Mouse (Mus musculus): ENCODE measurements around the gene Rnf130.
"Not testable (repeated sequence)": the region's sequence is repeated elsewhere in the genome, so short reads cannot be mapped to it uniquely, and the experiment has no call there.

The Rnf130 gene

DNA sequence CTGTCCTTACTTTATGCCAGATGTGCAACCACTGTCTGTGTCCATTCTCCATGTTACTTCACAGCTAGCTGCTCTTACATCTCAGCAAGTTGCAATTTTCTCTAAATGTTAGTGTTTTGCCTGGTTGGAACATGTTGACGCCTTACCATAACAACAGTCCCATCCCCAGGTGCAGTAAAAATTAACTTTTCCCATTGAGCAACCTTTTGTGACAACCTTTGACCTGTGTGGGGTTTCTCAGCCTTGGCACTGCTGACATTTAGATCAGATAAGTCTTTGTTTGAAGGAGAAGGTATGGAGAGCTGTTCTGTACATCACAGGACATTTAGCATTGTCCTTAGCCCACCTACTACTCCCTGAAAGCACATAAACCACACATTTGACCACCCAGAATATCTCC is 64.7 kb downstream of the Rnf130 start:
- no peak for DNase-seq (ENCODE audit: low read depth)

DNA sequence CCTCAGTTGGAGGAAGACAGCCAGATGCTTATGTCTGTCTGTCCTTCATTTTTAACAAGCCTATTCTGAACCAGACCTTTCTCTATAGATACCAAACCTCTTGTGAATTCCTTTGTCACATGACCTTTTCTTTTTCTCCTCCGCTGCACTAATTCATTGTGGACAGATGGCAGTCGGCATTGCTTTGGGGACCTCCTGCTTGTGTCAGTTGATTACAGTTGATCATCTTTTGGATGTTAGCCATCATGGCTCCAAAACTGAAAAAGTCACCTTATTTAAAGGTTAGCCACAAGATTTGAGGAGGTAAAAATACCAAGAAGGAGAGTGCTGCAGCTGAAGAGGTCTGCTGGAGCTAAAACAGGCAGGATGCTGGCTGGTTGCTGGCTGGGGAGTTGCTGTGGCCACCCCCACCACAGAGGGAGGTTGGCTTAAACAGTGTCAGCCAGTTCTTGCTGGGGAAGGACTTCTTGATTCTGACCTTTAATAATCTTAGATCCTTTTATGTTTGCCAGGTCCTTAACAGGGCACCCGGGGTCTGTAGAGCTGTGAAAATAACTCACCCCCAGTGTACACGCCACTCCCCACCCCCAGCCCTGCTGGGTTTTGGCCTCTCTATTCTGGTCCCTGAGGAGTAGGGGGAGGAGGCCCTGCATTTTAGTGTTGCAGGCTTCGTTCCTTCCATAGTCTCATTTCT is 66.0 kb downstream of the Rnf130 start:
- DNase-seq (ENCODE audit: low read depth), result no peak

GRCm38 (mm10) chr11:50091681-50092080 is 66.5 kb downstream of the Rnf130 start:
- DNase-seq (ENCODE audit: low read depth), result no peak

DNA sequence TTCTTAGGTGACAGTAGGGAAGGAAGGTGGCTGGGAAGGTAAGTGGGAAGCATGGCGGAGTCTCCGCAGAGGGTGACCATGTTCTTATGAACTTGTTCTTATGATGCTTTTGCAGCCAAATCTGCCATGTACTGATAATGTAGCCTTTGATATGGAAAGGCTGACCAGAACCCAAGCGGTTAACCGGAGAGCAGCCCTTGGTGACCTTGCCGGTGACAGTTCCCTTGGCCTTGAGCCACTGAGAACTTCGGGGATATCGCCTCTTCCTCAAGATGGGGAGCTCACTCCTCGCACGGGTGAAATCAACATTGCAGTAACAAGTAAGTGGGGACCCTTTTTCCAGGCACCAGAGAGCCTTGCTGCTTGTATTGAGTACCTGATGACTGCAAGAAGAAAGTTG is 70.5 kb downstream of the Rnf130 start:
- no peak for DNase-seq (ENCODE audit: low read depth)

- DNase-seq (ENCODE audit: low read depth), result no peak
These were observed 71.9 kb downstream of the Rnf130 start for GRCm38 (mm10) chr11:50097091-50097490.

DNA sequence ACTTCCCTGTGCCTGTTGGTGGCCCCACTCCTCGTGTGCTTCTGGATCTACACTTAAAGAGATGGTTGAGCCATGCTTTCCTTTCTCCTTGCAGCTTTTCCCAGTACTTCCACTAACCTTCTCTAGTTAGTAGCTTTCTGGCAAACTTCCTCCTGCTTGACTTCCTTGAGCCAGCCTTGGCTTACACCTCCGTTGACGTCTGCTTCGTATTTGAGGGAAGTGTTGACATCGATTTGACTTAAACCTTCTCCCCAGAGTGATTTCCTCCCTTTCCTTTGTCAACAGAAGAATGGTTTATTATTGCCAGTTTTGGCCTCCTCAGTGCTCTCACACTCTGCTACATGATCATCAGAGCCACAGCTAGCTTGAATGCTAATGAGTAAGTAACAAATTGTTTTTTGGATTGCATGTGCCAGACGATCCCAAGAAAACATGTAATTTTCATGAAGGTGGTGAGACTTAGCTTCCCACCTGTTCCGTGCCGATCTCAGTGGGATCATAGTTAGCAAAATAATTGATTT is 73.9 kb downstream of the Rnf130 start:
- DNase-seq (ENCODE audit: low read depth), result no peak

DNA sequence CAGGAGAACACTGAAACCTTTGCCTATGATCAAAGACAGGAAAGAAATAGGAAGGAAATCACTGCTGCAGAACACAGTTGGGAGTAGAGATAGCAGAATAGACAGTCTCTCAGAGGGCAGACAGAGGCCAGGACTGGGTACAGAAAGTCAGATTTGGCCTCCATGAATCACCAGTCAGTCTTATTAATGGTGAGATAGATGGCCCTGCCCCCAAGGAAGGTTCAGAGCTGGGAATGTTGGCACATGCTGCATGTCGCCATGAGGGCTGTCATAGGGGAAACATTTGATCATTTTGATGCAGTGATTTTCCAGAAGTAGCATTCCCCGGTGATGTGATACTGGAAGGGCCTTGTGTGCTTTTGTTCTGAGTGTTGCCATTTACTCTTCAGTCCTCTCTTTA is 74.5 kb downstream of the Rnf130 start:
- DNase-seq (ENCODE audit: low read depth), result no peak

- no peak for DNase-seq (ENCODE audit: low read depth)
These were observed 75.6 kb downstream of the Rnf130 start for GRCm38 (mm10) chr11:50100548-50101307.

GRCm38 (mm10) chr11:50101962-50102361 is 76.8 kb downstream of the Rnf130 start:
- not testable (repeated sequence) for DNase-seq (ENCODE audit: low read depth)

GRCm38 (mm10) chr11:50104016-50104415 is 78.9 kb downstream of the Rnf130 start:
- no peak for DNase-seq (ENCODE audit: low read depth)

GRCm38 (mm10) chr11:50105237-50105636 is 80.1 kb downstream of the Rnf130 start:
- DNase-seq (ENCODE audit: low read depth), result no peak

- no peak for DNase-seq (ENCODE audit: low read depth)
These were observed 80.9 kb downstream of the Rnf130 start for GRCm38 (mm10) chr11:50106024-50106423.

DNA sequence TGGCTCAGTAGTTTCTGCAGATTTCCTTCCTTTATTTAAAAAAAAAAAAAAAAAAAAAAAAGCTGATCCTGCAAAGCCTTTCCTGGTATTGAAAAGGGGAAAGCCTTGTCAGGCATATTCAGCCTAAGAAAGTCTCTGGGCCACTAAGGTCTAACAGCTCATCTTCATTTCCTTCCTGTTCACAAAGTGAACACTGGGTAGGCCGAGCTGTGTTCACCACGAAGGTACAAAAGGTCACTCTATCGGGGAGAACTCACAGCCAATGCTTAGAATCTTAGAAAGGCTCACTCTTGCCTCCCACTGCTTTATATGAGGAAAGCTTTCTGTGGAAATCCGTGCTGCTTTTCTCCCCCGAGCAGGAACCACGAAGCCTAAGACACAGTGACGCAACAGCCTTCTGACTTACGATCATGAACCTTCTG is 83.7 kb downstream of the Rnf130 start:
- no peak for DNase-seq (ENCODE audit: low read depth)

DNA sequence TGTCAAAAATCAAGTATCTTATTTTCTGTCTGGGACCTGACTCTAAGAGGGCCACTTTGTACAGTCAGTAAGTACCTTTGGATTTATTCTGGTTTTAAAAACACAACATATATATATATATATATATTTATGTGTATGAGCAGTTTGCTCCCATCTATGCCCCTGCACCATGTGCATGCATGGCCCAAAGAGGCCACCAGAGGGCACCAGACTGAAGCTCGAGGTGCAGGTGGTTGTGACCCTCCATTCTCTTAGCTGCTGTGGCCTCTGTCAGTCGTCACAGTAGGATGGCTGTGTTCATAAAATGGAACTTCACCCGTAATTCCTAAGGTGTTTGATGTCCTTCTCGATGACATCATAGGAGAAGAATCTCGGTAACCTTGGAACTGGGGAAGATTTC is 89.2 kb downstream of the Rnf130 start:
- DNase-seq (ENCODE audit: low read depth), result no peak

- DNase-seq (ENCODE audit: low read depth), result no peak
These were observed 97.5 kb downstream of the Rnf130 start for GRCm38 (mm10) chr11:50122631-50123081.

GRCm38 (mm10) chr11:50127781-50128180 is 102.6 kb downstream of the Rnf130 start:
- DNase-seq (ENCODE audit: low read depth), result no peak

GRCm38 (mm10) chr11:50130811-50131766 is 105.9 kb downstream of the Rnf130 start, which contains the start of gene Tbc1d9b:
Gene Tbc1d9b, plus strand, starts transcription at chr11:50131396.
- DNase-seq (ENCODE audit: low read depth), result peak; percentile 70

GRCm38 (mm10) chr11:50131801-50132201 is 106.7 kb downstream of the Rnf130 start:
- no peak for DNase-seq (ENCODE audit: low read depth)

DNA sequence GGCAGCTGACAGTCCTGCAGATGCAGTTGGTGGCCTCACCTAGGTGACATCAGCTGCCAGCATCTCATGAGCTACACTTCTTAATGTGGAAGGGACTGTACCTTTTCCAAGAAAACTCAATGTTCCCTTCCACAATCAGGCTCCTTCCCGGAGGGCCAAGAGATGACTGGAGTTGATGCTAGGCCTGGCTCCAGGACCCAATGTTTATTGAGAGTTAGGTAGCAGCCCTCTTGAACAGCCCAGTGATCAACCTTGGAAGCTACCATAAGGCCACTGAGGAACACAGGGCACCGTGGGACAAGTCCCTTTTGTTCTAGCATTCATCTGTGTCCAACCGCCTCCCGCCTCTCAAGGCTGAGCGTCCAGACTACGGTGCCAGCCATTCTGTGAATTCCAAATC is 107.1 kb downstream of the Rnf130 start:
- no peak for DNase-seq (ENCODE audit: low read depth)

- DNase-seq (ENCODE audit: low read depth), result no peak
These were observed 109.2 kb downstream of the Rnf130 start for GRCm38 (mm10) chr11:50134136-50134859.

GRCm38 (mm10) chr11:50138206-50138822 is 113.2 kb downstream of the Rnf130 start:
- DNase-seq (ENCODE audit: low read depth), result no peak
